Mouse (Mus musculus): ENCODE measurements around the gene Fmod.

- no peak for TF ChIP-seq POLR2A (IDR thresholded peaks at IDR 0.05; ENCODE audit: low read depth, low read length)
- no peak for TF ChIP-seq CTCF (conservative IDR thresholded peaks at IDR 0.05 in 1 of 2, IDR thresholded peaks at IDR 0.05 in 1 of 2; ENCODE audit: low read depth in 2 of 2, low read length in 2 of 2)
- no peak for TF ChIP-seq NELFE (IDR thresholded peaks at IDR 0.05; ENCODE audit: low read depth, low read length)
- no peak for TF ChIP-seq EP300 (IDR thresholded peaks at IDR 0.05; ENCODE audit: low read length)
- no peak for TF ChIP-seq HCFC1 (IDR thresholded peaks at IDR 0.05; ENCODE audit: low read depth, low read length)
- no peak for TF ChIP-seq USF1 (IDR thresholded peaks at IDR 0.05; ENCODE audit: low read depth, low read length)
- TF ChIP-seq UBTF (IDR thresholded peaks at IDR 0.05; ENCODE audit: low read depth, low read length), result no peak
- no peak for TF ChIP-seq MXI1 (IDR thresholded peaks at IDR 0.05; ENCODE audit: low read depth, low read length)
- no peak for TF ChIP-seq JUND (conservative IDR thresholded peaks at IDR 0.05; ENCODE audit: low read depth, low read length)
- no peak for TF ChIP-seq RAD21 (IDR thresholded peaks at IDR 0.05; ENCODE audit: low read depth, low read length)
- no peak for TF ChIP-seq MAX (IDR thresholded peaks at IDR 0.05; ENCODE audit: low read length)
- TF ChIP-seq POLR2AphosphoS2 (IDR thresholded peaks at IDR 0.05; ENCODE audit: low read depth, low read length), result no peak
- TF ChIP-seq E2F4 (IDR thresholded peaks at IDR 0.05; ENCODE audit: insufficient replicate concordance, low read depth, low read length), result no peak
Measured at GRCm38 (mm10) chr1:134006105-134006764, 30.8 kb upstream of the Fmod start.
